Comparison of ENCODE assay signal across 20 mouse cellular contexts in the genomic region with DNA sequence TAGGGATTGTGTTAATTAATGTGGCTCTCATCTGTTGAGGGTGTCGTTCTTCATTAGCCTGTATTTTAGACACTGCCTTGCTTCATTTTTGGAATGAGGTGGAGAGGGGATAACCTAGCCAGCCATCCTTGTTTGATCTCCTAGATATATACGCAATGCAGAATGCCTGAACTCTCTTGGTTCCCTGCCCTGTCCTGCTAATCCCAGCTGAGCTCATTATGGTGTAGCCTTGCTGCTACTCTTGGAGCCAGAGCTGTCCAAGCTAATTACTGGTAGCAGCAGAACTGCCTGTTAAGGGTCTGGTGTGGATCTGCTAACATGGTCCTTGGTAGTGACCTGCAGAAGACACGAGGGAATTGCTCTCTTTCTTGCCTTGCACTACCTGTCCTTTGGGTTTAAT.
A peak's percentile ranks its signal among the peaks of the same experiment; 100 is the strongest.
DNase-seq lines count a peak whose midpoint lies in the region; ATAC-seq lines count a peak whose summit lies in the region.
"Had no signal": no experiment of that assay in that cellular context is flagged by ENCODE, and none has a peak within 500 bp of the region (broad histone marks: within the 10 kb centered on the region; RNA-seq: fewer than 3 reads in every experiment).

No protein-coding gene starts in this region.

- no peak overlapping the region for H3K4me2 ChIP-seq in forebrain, embryonic 14.5 days (ENCODE audit: low read length)
- H3K4me2 ChIP-seq in forebrain, embryonic 16.5 days (ENCODE audit: low read length): no peak overlapping the region
- H3K4me2 ChIP-seq: neural tube, embryonic 13.5 days had no signal

- H3K4me1 ChIP-seq in forebrain, embryonic 14.5 days (ENCODE audit: control insufficient read depth, insufficient read depth, low read length): no peaks in the 10 kb centered on the region
- H3K4me1 ChIP-seq in forebrain, embryonic 16.5 days (replicated peaks; ENCODE audit: control insufficient read depth, insufficient read depth, low read length): no peaks in the 10 kb centered on the region
- H3K4me1 ChIP-seq: limb, embryonic 10.5 days; neural tube, embryonic 13.5 days had no signal

- H3K27me3 ChIP-seq in forebrain, embryonic 14.5 days (replicated peaks; ENCODE audit: control insufficient read depth, insufficient read depth, low read length): no peaks in the 10 kb centered on the region
- H3K27me3 ChIP-seq in forebrain, embryonic 16.5 days (replicated peaks; ENCODE audit: control insufficient read depth, insufficient read depth, low read length): no peaks in the 10 kb centered on the region
- H3K27me3 ChIP-seq: neural tube, embryonic 13.5 days had no signal

- H3K27ac ChIP-seq in forebrain, embryonic 14.5 days (ENCODE audit: low read depth, low read length): no peak overlapping the region
- no peak overlapping the region for H3K27ac ChIP-seq in forebrain, embryonic 16.5 days (ENCODE audit: low read length)
- H3K27ac ChIP-seq: forebrain, embryonic 10.5 days; limb, embryonic 10.5 days; neural tube, embryonic 13.5 days; stomach, postnatal 0 days had no signal

- peak; percentile 38 for DNase-seq in forebrain, embryonic 14.5 days (ENCODE audit: low spot score)
- DNase-seq in cerebellum, adult 11-12 months: peak; percentile 13
- DNase-seq in cerebellum, postnatal 25 days: peak; percentile 31 to 44
- peak; percentile 67 for DNase-seq in retina, adult 2 months (ENCODE audit: low read depth, low spot score)
- no peak for DNase-seq in heart, adult 9 months (ENCODE audit: low spot score in 2 of 2)
- no peak for DNase-seq in spleen, postnatal 14 days (ENCODE audit: low spot score in 2 of 2)
- no peak for DNase-seq in urinary bladder, postnatal 4 days (ENCODE audit: low spot score in 2 of 2)
- DNase-seq: adrenal gland, postnatal 36 days; gastrocnemius, postnatal 36 days; kidney, adult 2 months; kidney, postnatal 25 days; layer of hippocampus, adult 9-11 months; liver, postnatal 0 days; lung, postnatal 14 days had no signal

- H3K9ac ChIP-seq in forebrain, embryonic 14.5 days (ENCODE audit: low read length): no peak overlapping the region
- no peak overlapping the region for H3K9ac ChIP-seq in forebrain, embryonic 16.5 days (replicated peaks; ENCODE audit: low read depth, low read length)
- H3K9ac ChIP-seq: liver, postnatal 0 days; neural tube, embryonic 13.5 days had no signal

- 44% methylated on average over 3 of the region's 3 CpGs for WGBS in forebrain, embryonic 14.5 days
- WGBS in forebrain, embryonic 16.5 days: 43% methylated on average over 3 of the region's 3 CpGs

- no peaks in the 10 kb centered on the region for H3K9me3 ChIP-seq in forebrain, embryonic 14.5 days (replicated peaks; ENCODE audit: control insufficient read depth, low read length)
- no peaks in the 10 kb centered on the region for H3K9me3 ChIP-seq in forebrain, embryonic 16.5 days (ENCODE audit: control insufficient read depth, low read length)
- H3K9me3 ChIP-seq: forebrain, embryonic 10.5 days; limb, embryonic 10.5 days; neural tube, embryonic 13.5 days had no signal

- H3K4me3 ChIP-seq in forebrain, embryonic 14.5 days (ENCODE audit: low read depth, low read length): no peak overlapping the region
- H3K4me3 ChIP-seq in forebrain, embryonic 16.5 days (replicated peaks; ENCODE audit: low read length): no peak overlapping the region
- H3K4me3 ChIP-seq: forebrain, embryonic 10.5 days; limb, embryonic 10.5 days; neural tube, embryonic 13.5 days had no signal

- ATAC-seq in forebrain, embryonic 14.5 days: no peak
- no peak for ATAC-seq in forebrain, embryonic 16.5 days
- ATAC-seq: liver, postnatal 0 days had no signal

- no peaks in the 10 kb centered on the region for H3K36me3 ChIP-seq in forebrain, embryonic 14.5 days (ENCODE audit: control insufficient read depth, insufficient read depth, low read length)
- no peaks in the 10 kb centered on the region for H3K36me3 ChIP-seq in forebrain, embryonic 16.5 days (ENCODE audit: control insufficient read depth, insufficient read depth)
- H3K36me3 ChIP-seq: forebrain, embryonic 10.5 days; G1E; limb, embryonic 10.5 days; neural tube, embryonic 13.5 days had no signal

Comparison
In these comparisons a context has a peak if more than half of its experiments do, and no peak if none do; other contexts are left out.
1. DNase-seq: peak in forebrain, embryonic 14.5 days (single experiment), cerebellum, adult 11-12 months (single experiment), cerebellum, postnatal 25 days (2 of 2) and retina, adult 2 months (single experiment); none in heart, adult 9 months (0 of 2), spleen, postnatal 14 days (0 of 2) and urinary bladder, postnatal 4 days (0 of 2).